Mouse (Mus musculus): ENCODE measurements around the gene Gtf3c5. TPM values are rescaled to one million over a fixed set of nuclear protein-coding genes. Genes with fewer than 3 reads are reported as not detected.

Gene Gtf3c5
- total and polyA plus RNA-seq, 2 experiments from 2014 or later, result 12.7 to 14.0 TPM

DNA sequence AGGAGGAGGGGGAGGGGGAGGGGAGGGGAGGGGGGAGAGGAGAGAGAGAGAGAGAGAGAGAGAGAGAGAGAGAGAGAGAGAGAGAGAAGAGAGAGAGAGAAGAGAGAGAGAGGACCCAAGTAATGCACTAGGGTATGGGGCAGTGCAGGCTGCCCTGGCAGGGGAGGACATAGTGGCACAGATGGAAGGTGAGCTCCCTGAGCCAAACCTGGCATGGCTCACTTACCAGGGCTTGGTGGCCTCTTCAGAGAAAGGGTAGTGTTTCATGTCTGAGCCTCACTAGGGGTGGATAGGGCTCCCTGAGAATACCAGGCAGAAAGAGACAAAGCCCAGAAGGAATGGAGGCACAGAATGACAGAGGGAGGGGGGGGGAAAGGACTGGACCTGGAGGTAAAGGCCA is 19.7 kb downstream of the Gtf3c5 start:
- DNase-seq (ENCODE audit: low spot score) (no peak), ATAC-seq (ENCODE audit: insufficient read depth, low read depth) (no peak)
- H3K27ac ChIP-seq (ENCODE audit: low read depth), result no peak overlapping the region
- H3K4me3 ChIP-seq (ENCODE audit: low read depth, low read length), result no peak overlapping the region
- no peaks in the 10 kb centered on the region for H3K9me3 ChIP-seq (replicated peaks; ENCODE audit: control insufficient read depth, low read length)
- no peaks in the 10 kb centered on the region for H3K27me3 ChIP-seq (ENCODE audit: control insufficient read depth, insufficient read depth, low read length)
- H3K4me1 ChIP-seq (ENCODE audit: control insufficient read depth, insufficient read depth), result no peaks in the 10 kb centered on the region
- H3K4me2 ChIP-seq (ENCODE audit: low read depth, low read length), result no peak overlapping the region
- no peak overlapping the region for H3K9ac ChIP-seq (replicated peaks; ENCODE audit: low read depth, low read length)
- H3K36me3 ChIP-seq (replicated peaks; ENCODE audit: control insufficient read depth, insufficient read depth, low read length), result peaks cover 31% of the 10 kb centered on the region
- TF ChIP-seq EP300 (IDR thresholded peaks at IDR 0.05; ENCODE audit: low read depth) (no peak), CTCF (IDR thresholded peaks at IDR 0.05; ENCODE audit: low read depth) (no peak)

DNA sequence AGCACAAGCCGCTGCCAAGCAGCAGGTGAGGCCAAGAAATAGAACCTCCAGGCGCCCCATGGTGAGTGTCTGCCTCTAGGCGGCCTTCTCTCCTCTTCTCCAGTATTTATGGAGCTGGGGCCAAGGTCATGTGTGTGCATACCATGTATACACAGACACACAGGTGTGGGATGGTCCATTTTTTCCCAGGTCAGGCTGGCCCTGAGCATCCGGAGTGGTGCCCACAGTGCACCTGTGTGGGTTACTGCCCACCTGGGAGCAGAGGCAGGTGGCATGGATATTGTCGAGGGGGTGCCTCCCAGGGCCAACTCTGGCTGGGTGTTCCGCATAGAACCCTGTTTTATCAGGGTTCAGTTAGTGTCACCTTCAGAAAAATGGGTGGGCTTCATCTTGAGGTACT is 20.2 kb downstream of the Gtf3c5 start, which contains the start of gene Cel:
TSS of gene Cel (minus strand) at position 101 of the 400 bp plus-strand sequence.
- H3K4me2 ChIP-seq (ENCODE audit: low read depth, low read length), result no peak within 1 kb of the TSS
- H3K9ac ChIP-seq (replicated peaks; ENCODE audit: low read depth, low read length), result no peak within 1 kb of the TSS
- no peak within 1 kb of the TSS for H3K4me3 ChIP-seq (ENCODE audit: low read depth, low read length)
- 65% methylated on average over 6 of the region's 6 CpGs for WGBS
- no peaks in the 10 kb centered on the region for H3K9me3 ChIP-seq (replicated peaks; ENCODE audit: control insufficient read depth, low read length)
- H3K27me3 ChIP-seq (ENCODE audit: control insufficient read depth, insufficient read depth, low read length), result no peaks in the 10 kb centered on the region
- peaks cover 26% of the 10 kb centered on the region for H3K36me3 ChIP-seq (replicated peaks; ENCODE audit: control insufficient read depth, insufficient read depth, low read length)
- H3K27ac ChIP-seq (ENCODE audit: low read depth), result no peak within 1 kb of the TSS
- DNase-seq (ENCODE audit: low spot score) (no peak), ATAC-seq (ENCODE audit: insufficient read depth, low read depth) (no peak)
- no peaks in the 10 kb centered on the region for H3K4me1 ChIP-seq (ENCODE audit: control insufficient read depth, insufficient read depth)
- TF ChIP-seq CTCF (IDR thresholded peaks at IDR 0.05; ENCODE audit: low read depth), result no peak
- TF ChIP-seq EP300 (IDR thresholded peaks at IDR 0.05; ENCODE audit: low read depth), result no peak

DNA sequence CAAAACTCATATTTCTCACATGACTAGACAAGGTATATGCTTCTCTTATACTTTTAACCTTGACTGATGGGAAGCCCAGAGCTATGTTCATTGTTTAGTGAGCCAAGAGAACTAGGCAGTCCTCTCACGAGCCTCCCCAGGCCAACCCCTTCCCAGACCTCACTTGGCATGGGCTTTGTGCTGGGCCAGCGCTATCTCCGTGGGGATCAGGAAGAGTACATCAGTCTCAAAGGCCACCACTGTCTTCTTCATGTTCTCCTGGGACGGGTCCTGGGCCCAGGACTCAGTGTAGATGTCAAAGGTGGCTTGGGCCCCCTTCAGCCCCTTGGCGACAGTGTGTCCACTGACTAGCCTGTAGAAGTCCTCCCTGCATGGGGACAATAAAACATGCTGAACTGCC is 26.1 kb downstream of the Gtf3c5 start:
- ATAC-seq (ENCODE audit: insufficient read depth, low read depth), result no peak; the same call in 1 of the 2 replicates
- Histone ChIP-seq H3K27me3 (ENCODE audit: control insufficient read depth, insufficient read depth, low read length) (no peaks in the 10 kb centered on the region), H3K9me3 (replicated peaks; ENCODE audit: control insufficient read depth, low read length) (no peaks in the 10 kb centered on the region), H3K4me1 (ENCODE audit: control insufficient read depth, insufficient read depth) (no peaks in the 10 kb centered on the region), H3K9ac (replicated peaks; ENCODE audit: low read depth, low read length) (no peak overlapping the region), H3K4me3 (ENCODE audit: low read depth, low read length) (no peak overlapping the region), H3K36me3 (replicated peaks; ENCODE audit: control insufficient read depth, insufficient read depth, low read length) (peaks cover 18% of the 10 kb centered on the region), H3K4me2 (ENCODE audit: low read depth, low read length) (no peak overlapping the region), H3K27ac (ENCODE audit: low read depth) (no peak overlapping the region)
- no peak for DNase-seq (ENCODE audit: low spot score)
- no peak for TF ChIP-seq EP300 (IDR thresholded peaks at IDR 0.05; ENCODE audit: low read depth)
- TF ChIP-seq CTCF (IDR thresholded peaks at IDR 0.05; ENCODE audit: low read depth), result no peak
- WGBS, result 69% methylated on average over 5 of the region's 5 CpGs

DNA sequence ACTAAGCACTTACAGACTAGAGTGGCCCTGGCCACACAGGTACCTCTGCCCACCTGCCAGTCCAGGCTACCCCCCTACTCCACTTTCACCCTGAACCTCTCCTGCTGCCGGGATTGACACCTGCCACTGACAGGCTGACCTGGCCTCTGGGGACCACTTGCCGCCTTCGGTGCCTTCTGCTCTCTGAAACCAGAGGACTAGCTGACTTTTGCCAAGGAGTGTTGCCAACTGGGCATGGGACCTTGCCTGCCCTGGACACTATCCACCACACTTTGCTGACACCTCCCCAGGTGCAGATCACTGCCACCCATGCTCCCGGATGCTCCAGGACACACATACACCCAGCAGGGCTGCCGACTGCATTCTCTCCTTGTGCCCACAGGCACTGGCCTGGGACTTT is 31.2 kb downstream of the Gtf3c5 start:
- TF ChIP-seq EP300 (IDR thresholded peaks at IDR 0.05; ENCODE audit: low read depth) (no peak), CTCF (IDR thresholded peaks at IDR 0.05; ENCODE audit: low read depth) (no peak)
- H3K27ac ChIP-seq (ENCODE audit: low read depth), result no peak overlapping the region
- no peaks in the 10 kb centered on the region for H3K4me1 ChIP-seq (ENCODE audit: control insufficient read depth, insufficient read depth)
- 86% methylated on average over 5 of the region's 5 CpGs for WGBS
- peaks cover 62% of the 10 kb centered on the region for H3K36me3 ChIP-seq (replicated peaks; ENCODE audit: control insufficient read depth, insufficient read depth, low read length)
- H3K4me3 ChIP-seq (ENCODE audit: low read depth, low read length), result no peak overlapping the region
- no peaks in the 10 kb centered on the region for H3K9me3 ChIP-seq (replicated peaks; ENCODE audit: control insufficient read depth, low read length)
- H3K9ac ChIP-seq (replicated peaks; ENCODE audit: low read depth, low read length), result no peak overlapping the region
- no peaks in the 10 kb centered on the region for H3K27me3 ChIP-seq (ENCODE audit: control insufficient read depth, insufficient read depth, low read length)
- ATAC-seq (ENCODE audit: insufficient read depth, low read depth), result no peak
- H3K4me2 ChIP-seq (ENCODE audit: low read depth, low read length), result no peak overlapping the region
- no peak for DNase-seq (ENCODE audit: low spot score)

GRCm38 (mm10) chr2:28549157-28549556 is 34.4 kb downstream of the Gtf3c5 start:
- ATAC-seq (ENCODE audit: insufficient read depth, low read depth) (no peak), DNase-seq (ENCODE audit: low spot score) (no peak)
- H3K27ac ChIP-seq (ENCODE audit: low read depth), result no peak overlapping the region
- peaks cover 80% of the 10 kb centered on the region for H3K36me3 ChIP-seq (replicated peaks; ENCODE audit: control insufficient read depth, insufficient read depth, low read length)
- 91% methylated on average over 13 of the region's 13 CpGs for WGBS
- no peak overlapping the region for H3K4me3 ChIP-seq (ENCODE audit: low read depth, low read length)
- no peaks in the 10 kb centered on the region for H3K4me1 ChIP-seq (ENCODE audit: control insufficient read depth, insufficient read depth)
- no peak for TF ChIP-seq EP300 (IDR thresholded peaks at IDR 0.05; ENCODE audit: low read depth)
- TF ChIP-seq CTCF (IDR thresholded peaks at IDR 0.05; ENCODE audit: low read depth), result no peak
- no peak overlapping the region for H3K4me2 ChIP-seq (ENCODE audit: low read depth, low read length)
- no peaks in the 10 kb centered on the region for H3K27me3 ChIP-seq (ENCODE audit: control insufficient read depth, insufficient read depth, low read length)
- no peak overlapping the region for H3K9ac ChIP-seq (replicated peaks; ENCODE audit: low read depth, low read length)
- no peaks in the 10 kb centered on the region for H3K9me3 ChIP-seq (replicated peaks; ENCODE audit: control insufficient read depth, low read length)

Measured in heart, postnatal 0 days (tissue).